Mouse (Mus musculus): ENCODE data around the gene Gm21149. TPM values are rescaled to one million over a fixed set of nuclear protein-coding genes. Genes with fewer than 3 reads are reported as not detected.
"Not testable (repeated sequence)": the region's sequence is repeated elsewhere in the genome, so short reads cannot be mapped to it uniquely, and the experiment has no call there.

Gene Gm21149
- total RNA-seq, 2 experiments from 2014 or later: not detected

DNA sequence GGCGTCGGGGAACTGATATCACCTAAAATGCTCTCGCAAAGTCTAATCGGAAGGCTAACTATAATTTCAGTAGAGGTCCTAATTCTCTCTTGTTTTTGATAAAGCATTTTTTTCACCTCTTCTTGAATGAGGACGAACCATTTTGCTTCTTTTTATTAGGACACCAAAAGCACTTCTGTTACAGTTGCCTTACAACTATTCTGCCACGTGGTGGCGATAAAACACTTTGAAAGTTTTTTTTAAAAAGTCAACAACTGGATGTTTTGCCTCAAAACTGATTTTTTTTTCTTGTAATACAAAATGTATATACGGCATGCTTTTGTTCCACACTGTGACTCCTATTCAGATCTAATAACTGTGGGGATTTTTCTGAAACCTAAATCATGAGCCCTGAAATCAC lies 14.7 kb downstream of the Gm21149 start:
- DNase-seq: not testable (repeated sequence)

DNA sequence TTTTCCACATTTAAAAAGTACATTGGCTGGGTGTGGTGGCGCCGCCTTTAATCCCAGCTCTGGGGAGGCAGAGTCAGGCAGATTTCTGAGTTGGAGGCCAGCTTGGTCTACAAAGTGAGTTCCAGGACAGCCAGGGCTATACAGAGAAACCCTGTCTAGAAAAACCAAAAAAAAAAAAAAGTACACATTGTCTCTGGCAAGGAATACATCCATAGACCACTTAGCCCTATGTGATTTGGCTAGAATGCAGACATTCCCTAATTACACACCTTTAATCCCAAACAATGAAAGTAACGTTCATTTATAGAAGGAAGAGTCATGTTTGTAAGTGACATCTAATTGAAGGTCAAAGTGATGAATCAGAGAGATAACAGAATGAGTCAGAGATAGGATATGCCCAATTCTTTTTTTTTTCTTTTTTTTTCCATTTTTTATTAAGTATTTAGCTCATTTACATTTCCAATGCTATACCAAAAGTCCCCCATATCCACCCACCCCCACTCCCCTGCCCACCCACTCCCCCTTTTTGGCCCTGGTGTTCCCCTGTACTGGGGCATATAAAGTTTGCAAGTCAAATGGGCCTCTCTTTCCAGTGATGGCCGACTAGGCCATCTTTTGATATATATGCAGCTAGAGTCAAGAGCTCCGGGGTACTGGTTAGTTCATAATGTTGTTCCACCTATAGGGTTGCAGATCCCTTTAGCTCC lies 18.3 kb downstream of the Gm21149 start:
- DNase-seq: not testable (repeated sequence)

Other genes with a start within 250 kb of the Gm21149 start
- not detected for gene Gm21190, start 52.7 kb upstream of the Gm21149 start, total RNA-seq (2021)
- not detected for gene Gm21083, start 100.8 kb upstream of the Gm21149 start, total RNA-seq (2021)
- gene Speer4d, start 142.5 kb upstream of the Gm21149 start, total RNA-seq (2021): not detected
- gene 4930572O03Rik, start 180.5 kb upstream of the Gm21149 start, total RNA-seq (2021): not detected
- not detected for gene Speer4c, start 237.7 kb upstream of the Gm21149 start, total RNA-seq (2021)